Mouse (Mus musculus): ENCODE measurements around the gene Pithd1. TPM values are rescaled to one million over a fixed set of nuclear protein-coding genes. Genes with fewer than 3 reads are reported as not detected.

Pithd1 gene
- polyA plus RNA-seq, 1 experiment: 35.2 TPM

DNA sequence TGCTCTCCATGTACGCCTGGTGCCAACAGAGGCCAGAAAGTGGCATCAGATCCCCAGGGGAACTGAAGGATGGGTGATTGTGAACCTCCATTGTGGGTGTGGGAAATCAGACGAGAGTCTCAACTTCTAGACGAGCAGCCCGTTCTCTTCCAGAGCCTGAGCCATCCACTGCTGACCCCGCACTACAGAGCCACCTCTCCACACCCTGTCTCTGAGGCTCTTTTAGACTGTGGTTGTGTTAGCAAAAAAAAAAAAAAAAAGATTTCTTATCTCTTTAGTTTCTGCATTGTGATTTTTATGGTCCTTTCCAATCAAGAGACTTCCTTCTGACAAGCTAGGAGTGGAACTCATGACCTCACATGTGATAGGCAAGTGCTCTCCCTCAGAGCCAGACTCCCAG lies 57.7 kb downstream of the Pithd1 start:
- Histone ChIP-seq H3ac (ENCODE audit: control insufficient read depth, insufficient read length) (no peak overlapping the region), H3K4me3 (no peak overlapping the region), H3K4me2 (ENCODE audit: low read depth) (no peak overlapping the region), H3K27me3 (ENCODE audit: control insufficient read depth, insufficient read depth, insufficient read length) (no peaks in the 10 kb centered on the region), H3K36me3 (ENCODE audit: control insufficient read depth, insufficient read depth) (peaks cover 6% of the 10 kb centered on the region), H3K79me2 (ENCODE audit: control insufficient read depth, insufficient read depth) (no peaks in the 10 kb centered on the region)
- TF ChIP-seq TCF12 (IDR thresholded peaks at IDR 0.05; ENCODE audit: insufficient read depth, poor library complexity, severe bottlenecking) (no peak), POLR2AphosphoS2 (IDR thresholded peaks at IDR 0.05; ENCODE audit: insufficient read length, low read depth) (no peak), USF1 (IDR thresholded peaks at IDR 0.05; ENCODE audit: low read depth) (no peak), SRF (IDR thresholded peaks at IDR 0.05; ENCODE audit: control insufficient read depth, insufficient read length, low read depth) (no peak), TCF3 (IDR thresholded peaks at IDR 0.05; ENCODE audit: insufficient read length, low read depth) (no peak), MYOD1 (IDR thresholded peaks at IDR 0.05; ENCODE audit: control insufficient read depth in 1 of 3, insufficient read length in 2 of 3, low read depth in 2 of 3) (no peak), REST (IDR thresholded peaks at IDR 0.05; ENCODE audit: insufficient read depth, insufficient read length) (no peak), CEBPB (IDR thresholded peaks at IDR 0.05; ENCODE audit: insufficient read depth, poor library complexity, severe bottlenecking) (no peak), E2F4 (IDR thresholded peaks at IDR 0.05; ENCODE audit: insufficient read depth) (no peak), MAX (IDR thresholded peaks at IDR 0.05; ENCODE audit: low read depth) (no peak), MYOG (IDR thresholded peaks at IDR 0.05; ENCODE audit: control insufficient read depth in 1 of 3, insufficient read depth in 1 of 3, insufficient read length in 2 of 3, low read depth in 2 of 3) (no peak), POLR2A (IDR thresholded peaks at IDR 0.05; ENCODE audit: insufficient read length, low read depth) (no peak)

DNA sequence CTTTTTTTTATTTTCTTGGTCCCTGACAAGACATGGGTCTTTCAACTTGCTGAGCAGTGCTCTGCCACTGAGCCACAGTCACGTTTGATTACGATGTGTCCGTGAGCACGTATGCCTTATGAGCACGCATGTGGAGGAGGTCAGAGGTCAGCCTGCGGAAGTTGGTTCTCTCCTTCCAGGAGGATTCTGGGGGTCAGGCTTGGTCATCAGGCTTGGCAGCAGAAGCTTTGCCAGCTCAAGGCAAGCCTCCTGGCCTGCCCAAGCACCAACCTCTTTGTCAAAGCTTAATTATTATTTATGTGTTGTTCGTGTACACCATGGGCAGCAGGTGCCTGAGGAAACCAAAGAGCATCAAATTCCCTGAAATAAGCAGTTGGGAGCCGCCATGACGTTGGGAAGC lies 58.7 kb downstream of the Pithd1 start:
- Histone ChIP-seq H3K4me3 (no peak overlapping the region), H3ac (ENCODE audit: control insufficient read depth, insufficient read length) (no peak overlapping the region), H3K79me2 (ENCODE audit: control insufficient read depth, insufficient read depth) (no peaks in the 10 kb centered on the region), H3K27me3 (ENCODE audit: control insufficient read depth, insufficient read depth, insufficient read length) (no peaks in the 10 kb centered on the region), H3K4me2 (ENCODE audit: low read depth) (no peak overlapping the region), H3K36me3 (ENCODE audit: control insufficient read depth, insufficient read depth) (peaks cover 6% of the 10 kb centered on the region)
- TF ChIP-seq MYOD1 (IDR thresholded peaks at IDR 0.05; ENCODE audit: control insufficient read depth in 1 of 3, insufficient read length in 2 of 3, low read depth in 2 of 3): no peak
- no peak for TF ChIP-seq TCF3 (IDR thresholded peaks at IDR 0.05; ENCODE audit: insufficient read length, low read depth)
- no peak for TF ChIP-seq MYOG (IDR thresholded peaks at IDR 0.05; ENCODE audit: control insufficient read depth in 1 of 3, insufficient read depth in 1 of 3, insufficient read length in 2 of 3, low read depth in 2 of 3)
- TF ChIP-seq POLR2AphosphoS2 (IDR thresholded peaks at IDR 0.05; ENCODE audit: insufficient read length, low read depth): no peak
- no peak for TF ChIP-seq REST (IDR thresholded peaks at IDR 0.05; ENCODE audit: insufficient read depth, insufficient read length)
- TF ChIP-seq SRF (IDR thresholded peaks at IDR 0.05; ENCODE audit: control insufficient read depth, insufficient read length, low read depth): no peak
- TF ChIP-seq E2F4 (IDR thresholded peaks at IDR 0.05; ENCODE audit: insufficient read depth): no peak
- no peak for TF ChIP-seq POLR2A (IDR thresholded peaks at IDR 0.05; ENCODE audit: insufficient read length, low read depth)
- TF ChIP-seq USF1 (IDR thresholded peaks at IDR 0.05; ENCODE audit: low read depth): no peak
- TF ChIP-seq CEBPB (IDR thresholded peaks at IDR 0.05; ENCODE audit: insufficient read depth, poor library complexity, severe bottlenecking): no peak
- no peak for TF ChIP-seq MAX (IDR thresholded peaks at IDR 0.05; ENCODE audit: low read depth)
- TF ChIP-seq TCF12 (IDR thresholded peaks at IDR 0.05; ENCODE audit: insufficient read depth, poor library complexity, severe bottlenecking): no peak

DNA sequence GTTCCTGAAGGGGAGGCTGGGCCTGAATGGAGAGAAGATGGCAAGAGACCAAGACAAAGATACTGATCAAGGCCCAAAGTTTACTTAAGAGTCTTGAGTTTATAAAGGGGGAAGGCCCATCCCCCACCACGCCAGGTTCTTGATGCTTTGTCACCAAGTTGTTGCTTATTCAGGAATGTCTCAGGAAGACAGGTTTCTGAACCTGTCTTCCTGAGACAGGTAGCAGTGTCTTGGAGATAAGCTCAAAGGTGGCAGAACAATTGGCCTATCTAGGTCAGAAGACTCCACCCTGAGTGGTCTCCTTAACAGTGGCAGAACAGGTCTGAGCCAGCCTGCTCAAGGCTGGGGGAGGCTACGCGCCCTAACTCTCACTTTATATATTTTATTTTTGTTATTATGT lies 60.2 kb downstream of the Pithd1 start:
- no peak overlapping the region for H3K4me3 ChIP-seq
- H3K36me3 ChIP-seq (ENCODE audit: control insufficient read depth, insufficient read depth): peaks cover 3% of the 10 kb centered on the region
- no peak overlapping the region for H3K4me2 ChIP-seq (ENCODE audit: low read depth)

GRCm38 (mm10) chr4:135926195-135926808 lies 60.8 kb downstream of the Pithd1 start:
- H3ac ChIP-seq (ENCODE audit: control insufficient read depth, insufficient read length): no peak overlapping the region
- TF ChIP-seq REST (IDR thresholded peaks at IDR 0.05; ENCODE audit: insufficient read depth, insufficient read length) (no peak), POLR2A (IDR thresholded peaks at IDR 0.05; ENCODE audit: insufficient read length, low read depth) (no peak), MAX (IDR thresholded peaks at IDR 0.05; ENCODE audit: low read depth) (no peak), USF1 (IDR thresholded peaks at IDR 0.05; ENCODE audit: low read depth) (no peak), SRF (IDR thresholded peaks at IDR 0.05; ENCODE audit: control insufficient read depth, insufficient read length, low read depth) (no peak)
- no peaks in the 10 kb centered on the region for H3K27me3 ChIP-seq (ENCODE audit: control insufficient read depth, insufficient read depth, insufficient read length)
- no peak overlapping the region for H3K4me2 ChIP-seq (ENCODE audit: low read depth)
- H3K36me3 ChIP-seq (ENCODE audit: control insufficient read depth, insufficient read depth): peaks cover 2% of the 10 kb centered on the region
- H3K79me2 ChIP-seq (ENCODE audit: control insufficient read depth, insufficient read depth): no peaks in the 10 kb centered on the region
- no peak overlapping the region for H3K4me3 ChIP-seq

More for the DNA sequence above, 60.2 kb downstream of the Pithd1 start:
- no peak overlapping the region for H3ac ChIP-seq (ENCODE audit: control insufficient read depth, insufficient read length)
- no peaks in the 10 kb centered on the region for H3K27me3 ChIP-seq (ENCODE audit: control insufficient read depth, insufficient read depth, insufficient read length)
- TF ChIP-seq E2F4 (IDR thresholded peaks at IDR 0.05; ENCODE audit: insufficient read depth): no peak
- no peaks in the 10 kb centered on the region for H3K79me2 ChIP-seq (ENCODE audit: control insufficient read depth, insufficient read depth)

Other genes with a start within 250 kb of the Pithd1 start
- gene Myom3, start 227.5 kb downstream of the Pithd1 start, polyA plus RNA-seq (2012; fragmentation: generic; extraction: Trizol): 97.1 TPM
- 22.3 TPM for gene Srsf10, start 131.5 kb downstream of the Pithd1 start, polyA plus RNA-seq (2012; fragmentation: generic; extraction: Trizol)
- gene Pnrc2, start 113.4 kb downstream of the Pithd1 start, polyA plus RNA-seq (2012; fragmentation: generic; extraction: Trizol): 45.2 TPM
- not detected for gene Cnr2, start 91.9 kb downstream of the Pithd1 start, polyA plus RNA-seq (2012; fragmentation: generic; extraction: Trizol)
- 29.8 TPM for gene Fuca1, start 66.5 kb downstream of the Pithd1 start, polyA plus RNA-seq (2012; fragmentation: generic; extraction: Trizol)
- 44.1 TPM for gene Hmgcl, start 40.8 kb downstream of the Pithd1 start, polyA plus RNA-seq (2012; fragmentation: generic; extraction: Trizol)
- gene Gale, start 23.5 kb downstream of the Pithd1 start, polyA plus RNA-seq (2012; fragmentation: generic; extraction: Trizol): 51.3 TPM
- 60.9 TPM for gene Lypla2, start 14.6 kb downstream of the Pithd1 start, polyA plus RNA-seq (2012; fragmentation: generic; extraction: Trizol)
- gene Eloa, start 34.5 kb upstream of the Pithd1 start, polyA plus RNA-seq (2012; fragmentation: generic; extraction: Trizol): 17.2 TPM
- gene Rpl11, start 66.2 kb upstream of the Pithd1 start, polyA plus RNA-seq (2012; fragmentation: generic; extraction: Trizol): 1,551 TPM
- gene Id3, start 156.2 kb upstream of the Pithd1 start, polyA plus RNA-seq (2012; fragmentation: generic; extraction: Trizol): 15.2 TPM
- gene E2f2, start 185.1 kb upstream of the Pithd1 start, polyA plus RNA-seq (2012; fragmentation: generic; extraction: Trizol): 56.3 TPM
- 3.9 TPM for gene Asap3, start 219.1 kb upstream of the Pithd1 start, polyA plus RNA-seq (2012; fragmentation: generic; extraction: Trizol)

Data from myocyte (in vitro differentiated cells).